Mouse (Mus musculus): ENCODE results near the gene Car12.
A peak's percentile ranks its signal among the peaks of the same experiment; 100 is the strongest.

Gene Car12

DNA sequence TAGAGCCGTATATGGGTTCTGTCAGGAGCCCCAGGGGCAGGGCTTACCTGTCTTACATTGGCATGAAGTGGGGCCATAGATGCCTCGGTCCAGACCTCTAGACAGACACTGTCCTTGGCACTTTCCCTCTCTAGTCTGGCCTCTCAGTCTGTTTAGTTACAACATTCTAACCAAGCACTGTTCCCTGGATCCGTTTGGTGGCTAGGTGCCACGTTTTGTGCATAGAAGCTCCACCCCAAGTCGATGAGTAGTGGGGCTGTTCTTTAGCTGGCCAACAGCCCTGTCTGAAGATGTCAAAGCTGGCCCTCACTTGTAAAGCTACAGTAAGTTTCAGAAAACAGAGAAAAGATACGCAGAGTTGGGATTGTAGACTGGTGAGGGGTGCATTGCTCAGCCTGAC, 2.9 kb upstream of the Car12 start:
- no peak for DNase-seq (ENCODE audit: low read depth)

- peak; percentile 61 for DNase-seq (ENCODE audit: low read depth)
Observed at GRCm38 (mm10) chr9:66714022-66714515, 583 bp downstream of the Car12 start.

DNA sequence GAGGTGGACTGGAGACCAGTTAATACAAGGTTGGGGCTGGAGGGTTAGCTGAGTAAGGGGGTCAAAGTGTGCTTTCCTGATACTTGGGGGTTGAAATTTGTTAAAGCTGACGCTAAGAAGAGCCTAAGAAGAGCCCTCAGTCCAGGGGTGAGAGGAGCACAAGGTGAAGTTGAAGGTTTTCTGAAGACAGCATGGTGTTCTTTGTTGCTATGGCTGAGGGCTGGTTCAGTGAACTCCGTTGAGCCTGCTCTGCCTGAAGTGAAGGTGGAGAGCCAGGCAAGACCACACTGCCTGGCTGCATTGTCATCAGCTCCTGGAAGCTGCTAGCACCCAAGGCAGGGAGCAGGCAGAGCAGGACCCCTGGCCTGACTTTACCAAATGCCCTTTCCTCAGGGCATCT, 1.9 kb downstream of the Car12 start:
- DNase-seq (ENCODE audit: low read depth): no peak

- no peak for DNase-seq (ENCODE audit: low read depth)
Observed at GRCm38 (mm10) chr9:66716533-66716932, 3.0 kb downstream of the Car12 start.

- no peak for DNase-seq (ENCODE audit: low read depth)
Observed at GRCm38 (mm10) chr9:66720686-66721450, 7.4 kb downstream of the Car12 start.

- DNase-seq (ENCODE audit: low read depth): no peak
Observed at GRCm38 (mm10) chr9:66722187-66722868, 8.8 kb downstream of the Car12 start.

GRCm38 (mm10) chr9:66722869-66723272, 9.4 kb downstream of the Car12 start:
- DNase-seq (ENCODE audit: low read depth): no peak

DNA sequence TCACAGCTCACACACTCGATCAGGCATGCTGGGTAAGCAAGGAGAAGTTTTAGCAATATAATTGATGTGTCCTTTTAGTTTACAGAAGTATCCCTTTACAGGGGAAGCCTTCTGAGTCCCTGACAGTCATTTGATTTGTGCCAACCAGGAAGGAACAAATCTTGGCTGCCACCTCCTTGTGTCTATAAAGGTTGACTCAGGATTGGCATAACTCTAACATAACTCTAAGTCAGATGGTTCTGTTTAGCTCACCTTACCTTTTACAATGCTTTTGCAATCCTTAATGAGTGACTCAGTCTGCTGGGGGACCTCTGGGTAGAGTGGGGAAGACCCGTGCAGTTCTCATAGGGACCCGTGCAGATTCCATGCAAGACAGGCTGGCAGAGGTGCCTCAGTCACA, 12.1 kb downstream of the Car12 start:
- DNase-seq (ENCODE audit: low read depth): no peak

DNA sequence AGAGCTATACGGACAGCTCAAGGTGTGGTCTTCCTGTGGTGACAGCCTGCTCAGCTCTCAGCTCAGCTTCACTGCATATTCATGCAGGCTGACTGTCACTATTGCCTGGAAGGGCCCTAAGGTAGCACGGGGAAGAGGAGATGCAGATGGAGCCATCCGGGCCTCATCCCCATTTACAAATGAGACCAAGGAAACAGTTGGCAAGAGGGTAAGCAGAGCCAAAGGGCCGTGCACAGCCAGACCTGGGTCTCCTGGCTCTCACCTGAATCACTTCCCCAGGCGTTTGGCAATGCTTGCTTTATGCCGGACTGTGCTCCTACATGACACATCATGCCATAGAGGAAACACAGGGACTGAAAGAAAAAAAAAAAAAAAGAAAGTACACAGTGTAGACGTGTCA, 13.8 kb downstream of the Car12 start:
- no peak for DNase-seq (ENCODE audit: low read depth)

DNA sequence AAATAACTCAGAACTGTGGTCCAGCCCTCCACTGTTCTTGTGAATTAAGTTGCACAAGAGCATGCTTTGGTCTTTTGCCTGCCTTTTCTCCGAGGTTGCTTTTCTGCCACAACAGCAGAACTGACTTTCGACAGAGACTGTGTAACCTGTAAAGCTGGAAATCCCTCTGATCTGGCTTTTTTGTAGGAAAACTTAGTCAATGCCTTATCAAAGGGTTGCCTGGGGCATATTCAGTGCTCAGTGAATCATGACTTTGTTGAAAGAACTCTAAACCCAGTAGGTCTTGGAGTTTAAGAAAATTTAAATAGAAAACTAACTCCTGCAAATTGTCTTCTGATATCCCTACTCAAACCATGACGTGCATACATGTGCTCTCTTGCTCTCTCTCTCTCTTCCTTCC, 17.1 kb downstream of the Car12 start:
- no peak for DNase-seq (ENCODE audit: low read depth)

GRCm38 (mm10) chr9:66731284-66731683, 17.8 kb downstream of the Car12 start:
- no peak for DNase-seq (ENCODE audit: low read depth)

DNA sequence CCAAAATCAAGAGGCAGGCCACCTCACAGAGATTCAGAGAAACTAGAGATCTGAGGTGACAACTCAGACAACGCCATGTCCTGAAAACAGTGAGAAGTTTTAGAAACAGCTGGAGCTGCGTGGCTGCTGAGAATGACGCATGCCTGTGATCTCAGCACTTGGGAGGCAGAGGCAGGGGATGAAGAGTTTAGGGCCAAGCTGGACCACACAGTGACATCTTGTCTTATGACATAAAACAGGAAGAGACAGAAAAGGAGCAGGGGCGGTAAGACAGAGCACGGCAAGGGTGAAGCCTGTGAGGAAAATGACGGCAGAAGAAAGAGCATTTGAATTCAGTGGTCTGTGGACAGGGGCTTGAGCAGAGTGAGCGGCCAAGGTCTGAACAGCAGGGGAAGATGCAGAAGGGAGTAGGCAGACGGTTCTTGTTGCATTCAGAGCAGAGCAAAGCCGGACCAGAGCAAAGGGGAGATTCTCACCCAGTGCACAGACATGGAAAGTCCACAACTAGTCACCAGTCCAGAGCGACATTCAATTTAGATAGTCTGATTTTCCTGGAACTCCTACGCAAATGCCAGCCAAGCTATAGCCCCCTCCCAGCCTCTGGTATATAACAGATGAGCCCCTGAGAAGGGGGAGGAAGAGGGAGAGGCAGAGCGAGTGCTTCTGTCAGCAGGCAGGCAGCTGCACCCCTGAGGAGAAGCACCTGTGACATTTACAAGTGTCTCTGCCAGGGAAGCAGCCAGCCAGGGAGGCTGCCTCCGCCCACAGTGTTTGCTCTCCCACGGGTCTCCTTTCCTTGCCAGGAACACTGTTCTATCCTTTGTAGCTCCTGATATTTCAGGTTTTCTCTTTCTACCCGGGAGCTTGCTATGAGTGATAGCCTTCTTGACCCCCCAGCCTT, 19.6 kb downstream of the Car12 start:
- DNase-seq (ENCODE audit: low read depth): no peak

DNA sequence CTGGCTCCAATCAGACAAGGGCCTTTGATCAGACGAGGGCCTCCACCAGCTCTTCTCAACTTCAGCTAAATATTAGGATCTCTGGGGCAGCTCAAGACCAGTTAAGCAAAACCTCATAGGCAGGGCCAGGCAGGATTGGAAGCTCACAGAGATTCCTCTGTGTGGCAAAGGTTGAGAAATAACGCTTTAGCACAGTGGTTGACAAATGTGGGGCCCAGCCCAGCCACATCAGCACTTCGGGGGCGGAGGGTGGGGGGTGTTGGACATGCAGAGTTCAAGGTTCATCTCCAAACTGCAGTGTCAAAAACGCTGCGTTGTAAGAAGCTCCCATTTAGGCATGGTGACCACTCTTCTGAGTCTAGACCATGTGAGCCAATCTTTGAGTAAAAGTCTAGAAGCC, 21.1 kb downstream of the Car12 start:
- DNase-seq (ENCODE audit: low read depth): no peak

DNA sequence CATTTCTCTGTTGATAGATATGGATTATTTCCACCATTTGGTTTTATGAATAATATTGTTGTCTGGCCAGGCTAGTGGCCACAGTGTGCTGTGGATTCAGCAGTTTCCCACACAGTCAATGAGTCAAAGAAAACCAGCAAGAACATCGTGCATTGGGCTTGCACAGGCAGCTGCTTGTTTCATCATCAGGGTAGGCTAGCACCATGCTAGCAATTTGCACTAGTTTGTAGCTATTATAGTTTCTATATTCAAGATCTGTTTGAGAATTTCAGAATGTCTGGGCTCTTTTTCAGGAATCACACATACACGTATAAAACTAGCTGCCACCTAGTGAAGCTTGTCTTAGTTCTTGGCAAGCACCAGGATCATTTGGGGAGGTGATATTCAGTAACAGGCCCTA, 21.6 kb downstream of the Car12 start:
- no peak for DNase-seq (ENCODE audit: low read depth)

GRCm38 (mm10) chr9:66736016-66736415, 22.5 kb downstream of the Car12 start:
- no peak for DNase-seq (ENCODE audit: low read depth)

- DNase-seq (ENCODE audit: low read depth): no peak
Observed at GRCm38 (mm10) chr9:66736551-66736950, 23.1 kb downstream of the Car12 start.

DNA sequence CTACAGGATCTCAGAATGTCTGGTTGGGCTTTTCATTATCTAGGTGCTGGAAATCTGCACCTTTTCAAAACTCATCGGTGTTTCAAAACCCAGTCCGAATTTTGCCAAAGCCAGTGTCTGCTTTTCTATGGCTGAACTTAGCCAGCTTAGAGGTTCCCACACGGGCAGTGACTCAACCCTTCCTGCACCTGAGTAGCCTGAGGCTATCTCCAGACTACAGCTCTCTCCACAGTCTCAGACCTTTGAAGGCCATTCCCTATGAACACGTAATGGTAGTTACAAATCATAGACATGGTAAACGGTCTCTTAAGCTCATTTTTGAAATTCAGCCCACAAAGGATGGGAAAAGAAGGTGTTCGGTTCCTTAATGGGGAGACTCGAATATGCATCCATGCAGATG, 26.0 kb downstream of the Car12 start:
- no peak for DNase-seq (ENCODE audit: low read depth)

DNA sequence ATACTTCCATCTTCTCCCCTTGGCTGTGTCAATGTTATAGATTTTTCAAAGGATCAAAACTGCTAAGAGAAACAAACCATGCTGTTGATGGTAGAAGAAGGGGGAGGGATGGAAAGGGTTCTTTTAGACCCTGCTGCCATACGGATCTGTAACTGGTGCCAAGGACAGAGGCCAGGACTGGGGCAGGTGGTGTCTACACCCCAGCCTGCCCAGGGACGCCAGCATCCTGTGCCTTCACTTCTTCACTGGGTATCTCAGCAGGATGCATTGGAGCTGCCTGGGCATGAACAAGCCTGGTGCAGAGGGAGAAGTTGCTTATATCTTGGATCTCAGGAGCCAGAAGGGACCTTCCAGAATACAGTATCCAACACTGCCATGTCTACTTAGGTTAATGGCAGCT, 31.0 kb downstream of the Car12 start:
- no peak for DNase-seq (ENCODE audit: low read depth)

DNA sequence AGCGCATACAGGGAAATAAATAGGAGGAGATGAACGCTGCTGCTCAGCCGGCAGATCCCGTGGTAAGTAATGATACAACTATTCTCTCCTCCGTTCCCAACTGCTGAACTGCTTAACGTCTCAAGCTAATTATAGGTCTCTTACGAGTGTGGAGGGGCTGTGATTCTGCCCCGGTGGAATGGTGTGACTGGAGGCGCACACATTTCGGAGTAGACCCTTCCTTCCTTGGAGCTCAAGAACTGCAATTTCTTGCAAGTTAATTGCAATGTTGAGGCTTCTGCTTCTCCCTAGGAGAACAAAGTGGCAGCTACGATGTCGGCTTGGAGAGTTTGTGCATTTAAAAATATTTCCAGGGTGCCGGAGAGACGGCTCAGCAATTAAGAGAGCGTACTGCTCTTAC, 34.9 kb downstream of the Car12 start:
- no peak for DNase-seq (ENCODE audit: low read depth)

DNA sequence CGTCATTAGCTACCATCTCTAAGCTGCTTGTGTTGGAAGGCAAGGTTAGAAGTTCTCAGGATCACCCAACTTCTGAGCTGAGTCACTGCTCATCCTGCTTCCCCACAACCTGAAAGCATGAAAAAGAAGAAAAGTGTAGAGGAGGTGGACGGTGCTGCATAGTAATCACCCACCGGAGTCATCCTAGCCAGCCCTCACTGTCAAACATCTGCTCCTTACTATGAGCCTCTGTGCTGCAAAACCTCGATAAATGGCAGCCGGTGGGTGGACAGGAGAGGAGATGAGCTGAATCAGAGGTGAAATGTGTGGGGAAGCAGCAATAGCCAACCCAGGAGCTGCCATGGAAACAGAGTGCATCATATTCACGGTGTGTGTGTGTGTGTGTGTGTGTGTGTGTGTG, 39.4 kb downstream of the Car12 start:
- DNase-seq (ENCODE audit: low read depth): no peak

- no peak for DNase-seq (ENCODE audit: low read depth)
Observed at GRCm38 (mm10) chr9:66760991-66761390, 47.5 kb downstream of the Car12 start.

GRCm38 (mm10) chr9:66768721-66769120, 55.2 kb downstream of the Car12 start:
- DNase-seq (ENCODE audit: low read depth): no peak

- no peak for DNase-seq (ENCODE audit: low read depth)
Observed at GRCm38 (mm10) chr9:66769275-66769674, 55.8 kb downstream of the Car12 start.

Data from naive thymus-derived CD4-positive, alpha-beta T cell, adult 2 months (primary cell).